8 mouse cellular contexts compared by ENCODE assay signal in genomic region chr13:59770164-59770562, GRCm38 (mm10). TPM values are rescaled to one million over a fixed set of nuclear protein-coding genes. Genes with fewer than 3 reads are reported as not detected.
DNase-seq lines count a peak whose midpoint lies in the region; ATAC-seq lines count a peak whose summit lies in the region.

No protein-coding gene starts in this region.

- peak overlapping the region; percentile 81 for H3K9ac ChIP-seq in intestine, embryonic 14.5 days (ENCODE audit: low read length)

- H3K36me3 ChIP-seq in intestine, embryonic 14.5 days (ENCODE audit: control insufficient read depth, insufficient read depth, low read length): peaks cover 31% of the 10 kb centered on the region

- H3K4me2 ChIP-seq in intestine, embryonic 14.5 days (ENCODE audit: low read length): peak overlapping the region; percentile 55

- no peaks in the 10 kb centered on the region for H3K9me3 ChIP-seq in intestine, embryonic 14.5 days (ENCODE audit: control insufficient read depth, low read length)

- H3K4me3 ChIP-seq in intestine, embryonic 14.5 days (ENCODE audit: low read depth, low read length): peak overlapping the region; percentile 84

- peak; percentile 86 for ATAC-seq in intestine, embryonic 14.5 days (replicated peaks; ENCODE audit: low FRiP score, low TSS enrichment, low read depth)
- ATAC-seq in megakaryocyte progenitor cell, adult 5-6 weeks (replicated peaks; ENCODE audit: poor library complexity): peak; percentile 64

- under 1% methylated on average over 28 of the region's 28 CpGs for WGBS in intestine, embryonic 14.5 days

- no peaks in the 10 kb centered on the region for H3K27me3 ChIP-seq in intestine, embryonic 14.5 days (replicated peaks; ENCODE audit: control insufficient read depth, insufficient read depth, low read length)

- peak overlapping the region; percentile 92 for H3K27ac ChIP-seq in intestine, embryonic 14.5 days (ENCODE audit: low read depth)

- intact Hi-C loops in left cerebral cortex, postnatal 10 days (cut with DNase I): no loop called here

- H3K4me1 ChIP-seq in intestine, embryonic 14.5 days (replicated peaks; ENCODE audit: control insufficient read depth, insufficient read depth, low read length): peaks cover 42% of the 10 kb centered on the region

- peak; percentile 89 for DNase-seq in adrenal gland, adult 2 months
- peak; percentile 95 for DNase-seq in embryo, embryonic 11 days
- DNase-seq in gastrocnemius, postnatal 25 days: peak; percentile 77
- peak; percentile 89 for DNase-seq in intestine, embryonic 14.5 days (ENCODE audit: low spot score)
- DNase-seq in left cerebral cortex, postnatal 10 days (ENCODE audit: extremely low spot score in 1 of 2, low spot score in 2 of 2): peak; percentile 83 to 94
- DNase-seq in right cerebral cortex, postnatal 14 days: peak; percentile 86
- DNase-seq in urinary bladder, postnatal 25 days (ENCODE audit: low spot score): peak; percentile 68

RNA-seq across cellular contexts. Expression of gene Isca1, which starts 0.6 kb away (rescaled TPM):
- 100 to 1,000 TPM; 104 to 107 TPM for total RNA-seq in adrenal gland, adult 2 months (2021)
- 59.3 and 60.1 TPM in 2 replicates for polyA plus RNA-seq in adrenal gland, adult 2 months (2012; rRNA removed)
- total RNA-seq in gastrocnemius, postnatal 25 days (2021): 100 to 1,000 TPM; 171 to 180 TPM
- polyA plus RNA-seq in intestine, embryonic 14.5 days (2014; fragmentation: Nextera tagmentation; extraction: Ambion mirVana): 111 and 115 TPM in 2 replicates
- 100 to 1,000 TPM; 101 to 107 TPM for total RNA-seq in left cerebral cortex, postnatal 10 days (2021)
- total RNA-seq in megakaryocyte progenitor cell, adult 5-6 weeks (2015): 65.4 and 74.1 TPM in 2 replicates
- total RNA-seq in megakaryocyte progenitor cell, adult 5-6 weeks (2017): 29.9 and 34.0 TPM in 2 replicates

RNA-seq across cellular contexts. Expression of gene Gm49354, which starts 11.9 kb away (rescaled TPM):
- total RNA-seq in adrenal gland, adult 2 months (2021): not detected
- polyA plus RNA-seq in adrenal gland, adult 2 months (2012; rRNA removed): not detected in 2 replicates
- total RNA-seq in gastrocnemius, postnatal 25 days (2021): not detected
- not detected in 2 replicates for polyA plus RNA-seq in intestine, embryonic 14.5 days (2014; fragmentation: Nextera tagmentation; extraction: Ambion mirVana)
- not detected for total RNA-seq in left cerebral cortex, postnatal 10 days (2021)
- total RNA-seq in megakaryocyte progenitor cell, adult 5-6 weeks (2015): not detected in 2 replicates
- total RNA-seq in megakaryocyte progenitor cell, adult 5-6 weeks (2017): not detected in 2 replicates

RNA-seq across cellular contexts. Expression of gene 1700014D04Rik, which starts 23.6 kb away (rescaled TPM):
- not detected for total RNA-seq in adrenal gland, adult 2 months (2021)
- 0.03 TPM in 1 of 2 replicates, not detected in the other for polyA plus RNA-seq in adrenal gland, adult 2 months (2012; rRNA removed)
- total RNA-seq in gastrocnemius, postnatal 25 days (2021): under 1 TPM in 1 of 2 experiments, not detected in 1; 0.26 TPM
- polyA plus RNA-seq in intestine, embryonic 14.5 days (2014; fragmentation: Nextera tagmentation; extraction: Ambion mirVana): not detected in 2 replicates
- under 1 TPM; 0.43 to 0.81 TPM for total RNA-seq in left cerebral cortex, postnatal 10 days (2021)
- total RNA-seq in megakaryocyte progenitor cell, adult 5-6 weeks (2015): 0.10 TPM in 1 of 2 replicates, not detected in the other
- not detected in 2 replicates for total RNA-seq in megakaryocyte progenitor cell, adult 5-6 weeks (2017)

RNA-seq across cellular contexts. Expression of gene Spata31d1d, which starts 38.6 kb away (rescaled TPM):
- total RNA-seq in adrenal gland, adult 2 months (2021): not detected
- polyA plus RNA-seq in adrenal gland, adult 2 months (2012; rRNA removed): not detected in 2 replicates
- not detected for total RNA-seq in gastrocnemius, postnatal 25 days (2021)
- not detected in 2 replicates for polyA plus RNA-seq in intestine, embryonic 14.5 days (2014; fragmentation: Nextera tagmentation; extraction: Ambion mirVana)
- total RNA-seq in left cerebral cortex, postnatal 10 days (2021): not detected
- not detected in 2 replicates for total RNA-seq in megakaryocyte progenitor cell, adult 5-6 weeks (2015)
- total RNA-seq in megakaryocyte progenitor cell, adult 5-6 weeks (2017): not detected in 2 replicates

RNA-seq across cellular contexts. Expression of gene Tut7, which starts 52.8 kb away (rescaled TPM):
- total RNA-seq in adrenal gland, adult 2 months (2021): 10 to 100 TPM; 60.9 to 79.3 TPM
- 14.8 and 16.4 TPM in 2 replicates for polyA plus RNA-seq in adrenal gland, adult 2 months (2012; rRNA removed)
- total RNA-seq in gastrocnemius, postnatal 25 days (2021): 10 to 100 TPM; 38.7 to 40.8 TPM
- 40.8 and 43.6 TPM in 2 replicates for polyA plus RNA-seq in intestine, embryonic 14.5 days (2014; fragmentation: Nextera tagmentation; extraction: Ambion mirVana)
- total RNA-seq in left cerebral cortex, postnatal 10 days (2021): 10 to 100 TPM; 67.4 to 67.6 TPM
- 55.9 and 65.0 TPM in 2 replicates for total RNA-seq in megakaryocyte progenitor cell, adult 5-6 weeks (2015)
- total RNA-seq in megakaryocyte progenitor cell, adult 5-6 weeks (2017): 73.9 and 127 TPM in 2 replicates

Comparison
In these comparisons a context has a peak if more than half of its experiments do, and no peak if none do; other contexts are left out.
1. Peak in every context shown above with its lines: DNase-seq, ATAC-seq, H3K4me3 ChIP-seq and H3K27ac ChIP-seq.